Mouse (Mus musculus) kidney, embryonic 14.5 days (tissue): ENCODE measurements at regions not wholly inside any gene's neighbourhood (a gene's known extent, or its start where the extent isn't known, plus 50 kb on each side); places are given as distances from the start of the nearest gene placed in this dataset.

Source experiments
- ATAC-seq: fragments of 200-750 bp; cut with Nextera tagmentation; 2 replicates; pipeline ENCODE4 v1.8.0; 2017; ENCODE audit warnings: moderate number of reproducible peaks, mild to moderate bottlenecking, moderate TSS enrichment, moderate library complexity; ENCODE audit not compliant: low FRiP score, low TSS enrichment
- H3K27ac ChIP-seq: fragments of 300-500 bp; sonication (generic); 2 replicates; pipeline ENCODE4 v1.5.1; 2014; ENCODE audit warnings: low read depth, mild to moderate bottlenecking, low read length, moderate library complexity, mixed read lengths
- H3K27me3 ChIP-seq: fragments of 300-500 bp; sonication (generic); 2 replicates; pipeline ENCODE4 v1.6.1; 2014; ENCODE audit warnings: mild to moderate bottlenecking, low read length; ENCODE audit not compliant: control insufficient read depth, insufficient read depth
- H3K36me3 ChIP-seq: fragments of 300-500 bp; sonication (generic); 2 replicates; pipeline ENCODE4 v1.6.1; 2014; ENCODE audit warnings: low read length, mixed read lengths; ENCODE audit not compliant: control insufficient read depth, insufficient read depth
- H3K4me1 ChIP-seq: fragments of 300-500 bp; sonication (generic); 2 replicates; pipeline ENCODE4 v1.6.1; 2014; ENCODE audit warnings: low read length, mixed read lengths; ENCODE audit not compliant: control insufficient read depth, insufficient read depth
- H3K4me2 ChIP-seq: fragments of 300-500 bp; sonication (generic); replicated peaks from 2 replicates; pipeline ENCODE4 v1.6.1; 2014; ENCODE audit warnings: low read depth, mild to moderate bottlenecking, low read length
- H3K4me3 ChIP-seq: fragments of 300-500 bp; sonication (generic); 2 replicates; pipeline ENCODE4 v1.5.1; 2014; ENCODE audit warnings: mild to moderate bottlenecking, low read length
- H3K9ac ChIP-seq: fragments of 300-500 bp; sonication (generic); 2 replicates; pipeline ENCODE4 v1.6.1; 2014; ENCODE audit warnings: low read depth, mild to moderate bottlenecking, low read length, moderate library complexity
- H3K9me3 ChIP-seq: fragments of 300-500 bp; sonication (generic); 2 replicates; pipeline ENCODE4 v1.6.1; 2016; ENCODE audit warnings: low read length; ENCODE audit not compliant: control insufficient read depth
- WGBS: fragments of 180-500 bp; shearing (Covaris S2); extraction: QIAGEN DNeasy Blood & Tissue Kit; methylation state at CpG from one replicate; pipeline ENCODE4 v1.1.7; 2014; 5-methylcytosine and 5-hydroxymethylcytosine counted together

- no peaks in the 10 kb centered on the region for H3K4me1 ChIP-seq
- H3K9ac ChIP-seq, result no peak overlapping the region
- 64% methylated on average over 3 of the region's 3 CpGs for WGBS
Measured at GRCm38 (mm10) chr15:86566111-86566510, 351.9 kb downstream of the Tbc1d22a start.

GRCm38 (mm10) chr15:86574311-86574710 lies 360.1 kb downstream of the Tbc1d22a start:
- Histone ChIP-seq H3K27me3 (no peaks in the 10 kb centered on the region), H3K4me3 (no peak overlapping the region), H3K4me2 (no peak overlapping the region), H3K4me1 (peaks cover 3% of the 10 kb centered on the region; the same call in 1 of the 2 replicates), H3K9me3 (no peaks in the 10 kb centered on the region), H3K36me3 (no peaks in the 10 kb centered on the region), H3K9ac (no peak overlapping the region), H3K27ac (no peak overlapping the region)
- no peak for ATAC-seq
- WGBS, result 74% methylated on average over 5 of the region's 5 CpGs

More at GRCm38 (mm10) chr15:86566111-86566510, 351.9 kb downstream of the Tbc1d22a start:
- Histone ChIP-seq H3K36me3 (no peaks in the 10 kb centered on the region), H3K4me2 (no peak overlapping the region), H3K4me3 (no peak overlapping the region), H3K27ac (no peak overlapping the region), H3K9me3 (no peaks in the 10 kb centered on the region), H3K27me3 (no peaks in the 10 kb centered on the region)
- ATAC-seq, result no peak

GRCm38 (mm10) chr15:86576666-86577065 lies 362.4 kb downstream of the Tbc1d22a start:
- no peak for ATAC-seq
- H3K4me1 ChIP-seq, result peaks cover 3% of the 10 kb centered on the region; the same call in 1 of the 2 replicates
- no peak overlapping the region for H3K4me2 ChIP-seq
- no peaks in the 10 kb centered on the region for H3K27me3 ChIP-seq
- 12% methylated on average over 5 of the region's 5 CpGs for WGBS
- no peaks in the 10 kb centered on the region for H3K36me3 ChIP-seq
- no peak overlapping the region for H3K9ac ChIP-seq
- no peak overlapping the region for H3K4me3 ChIP-seq
- H3K9me3 ChIP-seq, result no peaks in the 10 kb centered on the region
- no peak overlapping the region for H3K27ac ChIP-seq

- no peak for ATAC-seq
- H3K36me3 ChIP-seq, result no peaks in the 10 kb centered on the region
- 87% methylated on average over 16 of the region's 16 CpGs for WGBS
Measured at GRCm38 (mm10) chr15:86578689-86579088, 364.4 kb downstream of the Tbc1d22a start.

GRCm38 (mm10) chr15:86582240-86583090 lies 368.2 kb downstream of the Tbc1d22a start:
- no peak overlapping the region for H3K27ac ChIP-seq
- no peak overlapping the region for H3K4me2 ChIP-seq
- H3K4me3 ChIP-seq, result no peak overlapping the region
- H3K9me3 ChIP-seq, result no peaks in the 10 kb centered on the region
- 80% methylated on average over 7 of the region's 7 CpGs for WGBS
- H3K36me3 ChIP-seq, result no peaks in the 10 kb centered on the region
- no peak overlapping the region for H3K9ac ChIP-seq
- no peaks in the 10 kb centered on the region for H3K27me3 ChIP-seq
- no peak for ATAC-seq
- no peaks in the 10 kb centered on the region for H3K4me1 ChIP-seq

More at GRCm38 (mm10) chr15:86578689-86579088, 364.4 kb downstream of the Tbc1d22a start:
- no peaks in the 10 kb centered on the region for H3K9me3 ChIP-seq
- H3K27ac ChIP-seq, result no peak overlapping the region
- H3K27me3 ChIP-seq, result no peaks in the 10 kb centered on the region
- H3K9ac ChIP-seq, result no peak overlapping the region
- no peak overlapping the region for H3K4me3 ChIP-seq
- no peak overlapping the region for H3K4me2 ChIP-seq
- H3K4me1 ChIP-seq, result peaks cover 3% of the 10 kb centered on the region; the same call in 1 of the 2 replicates

- H3K36me3 ChIP-seq, result no peaks in the 10 kb centered on the region
- ATAC-seq, result no peak
- H3K4me3 ChIP-seq, result no peak overlapping the region
- no peaks in the 10 kb centered on the region for H3K4me1 ChIP-seq
- H3K9me3 ChIP-seq, result no peaks in the 10 kb centered on the region
- 65% methylated on average over 4 of the region's 4 CpGs for WGBS
- H3K27ac ChIP-seq, result no peak overlapping the region
- no peak overlapping the region for H3K4me2 ChIP-seq
- H3K9ac ChIP-seq, result no peak overlapping the region
- no peaks in the 10 kb centered on the region for H3K27me3 ChIP-seq
Measured at GRCm38 (mm10) chr15:86585716-86586115, 371.5 kb downstream of the Tbc1d22a start.

GRCm38 (mm10) chr15:86587209-86587608 lies 372.9 kb downstream of the Tbc1d22a start:
- Histone ChIP-seq H3K36me3 (no peaks in the 10 kb centered on the region), H3K4me3 (no peak overlapping the region), H3K9me3 (no peaks in the 10 kb centered on the region), H3K9ac (no peak overlapping the region), H3K4me1 (no peaks in the 10 kb centered on the region), H3K4me2 (no peak overlapping the region), H3K27ac (no peak overlapping the region), H3K27me3 (no peaks in the 10 kb centered on the region)
- no peak for ATAC-seq
- WGBS, result 85% methylated on average over 6 of the region's 6 CpGs

- H3K27ac ChIP-seq, result no peak overlapping the region
- WGBS, result 76% methylated on average over 7 of the region's 7 CpGs
Measured at GRCm38 (mm10) chr15:86590033-86590432, 375.8 kb downstream of the Tbc1d22a start.

GRCm38 (mm10) chr15:86590896-86591295 lies 376.6 kb downstream of the Tbc1d22a start:
- WGBS, result 78% methylated on average over 5 of the region's 5 CpGs
- Histone ChIP-seq H3K4me1 (no peaks in the 10 kb centered on the region), H3K27me3 (no peaks in the 10 kb centered on the region)

More at GRCm38 (mm10) chr15:86590033-86590432, 375.8 kb downstream of the Tbc1d22a start:
- no peaks in the 10 kb centered on the region for H3K4me1 ChIP-seq
- no peak overlapping the region for H3K9ac ChIP-seq
- H3K36me3 ChIP-seq, result no peaks in the 10 kb centered on the region
- ATAC-seq, result no peak
- no peak overlapping the region for H3K4me3 ChIP-seq
- H3K4me2 ChIP-seq, result no peak overlapping the region
- no peaks in the 10 kb centered on the region for H3K27me3 ChIP-seq
- H3K9me3 ChIP-seq, result no peaks in the 10 kb centered on the region

More at GRCm38 (mm10) chr15:86590896-86591295, 376.6 kb downstream of the Tbc1d22a start:
- H3K36me3 ChIP-seq, result no peaks in the 10 kb centered on the region
- H3K27ac ChIP-seq, result no peak overlapping the region
- H3K9ac ChIP-seq, result no peak overlapping the region
- no peaks in the 10 kb centered on the region for H3K9me3 ChIP-seq
- no peak overlapping the region for H3K4me2 ChIP-seq
- no peak for ATAC-seq
- no peak overlapping the region for H3K4me3 ChIP-seq
